Mouse (Mus musculus) hindbrain, embryonic 12.5 days (tissue): ENCODE data around the gene Eya3. TPM values are rescaled to one million over a fixed set of nuclear protein-coding genes. Genes with fewer than 3 reads are reported as not detected.
"Not testable (repeated sequence)": the region's sequence is repeated elsewhere in the genome, so short reads cannot be mapped to it uniquely, and the experiment has no call there.

Experiments
- ATAC-seq: fragments of 200-750 bp; cut with Nextera tagmentation; 2 replicates; pipeline ENCODE4 v1.8.0; 2017; ENCODE audit warnings: moderate TSS enrichment; ENCODE audit not compliant: low FRiP score
- H3K27ac ChIP-seq: fragments of 300-500 bp; sonication (generic); 2 replicates; pipeline ENCODE4 v1.5.1; 2016; ENCODE audit warnings: mild to moderate bottlenecking
- H3K27me3 ChIP-seq: fragments of 300-500 bp; sonication (generic); 2 replicates; pipeline ENCODE4 v1.6.1; 2016; ENCODE audit warnings: mild to moderate bottlenecking
- H3K36me3 ChIP-seq: fragments of 300-500 bp; sonication (generic); 2 replicates; pipeline ENCODE4 v1.6.1; 2016; ENCODE audit warnings: mild to moderate bottlenecking
- H3K4me1 ChIP-seq: fragments of 300-500 bp; sonication (generic); 2 replicates; pipeline ENCODE4 v1.6.1; 2016
- H3K4me2 ChIP-seq: fragments of 300-500 bp; sonication (generic); replicated peaks from 2 replicates; pipeline ENCODE4 v1.6.1; 2016; ENCODE audit warnings: mild to moderate bottlenecking
- H3K4me3 ChIP-seq: fragments of 300-500 bp; sonication (generic); 2 replicates; pipeline ENCODE4 v1.5.1; 2016; ENCODE audit warnings: mild to moderate bottlenecking
- H3K9ac ChIP-seq: fragments of 300-500 bp; sonication (generic); 2 replicates; pipeline ENCODE4 v1.6.1; 2016; ENCODE audit warnings: mild to moderate bottlenecking, moderate library complexity
- H3K9me3 ChIP-seq: fragments of 300-500 bp; sonication (generic); replicated peaks from 2 replicates; pipeline ENCODE4 v1.6.1; 2016; ENCODE audit warnings: mild to moderate bottlenecking
- WGBS: fragments of 180-500 bp; shearing (Covaris S2); methylation state at CpG from one replicate; pipeline ENCODE4 v1.1.7; 2016; 5-methylcytosine and 5-hydroxymethylcytosine counted together
- polyA plus RNA-seq: library from polyadenylated mRNA; unstranded; fragments of >200 nt; fragmentation: Nextera tagmentation; extraction: Ambion mirVana; gene quantifications from 2 replicates; pipeline ENCODE4 v1.2.1, GENCODE M21; 2016

The Eya3 gene
- polyA plus RNA-seq, 1 experiment from 2014 or later: 29.0 TPM

GRCm38 (mm10) chr4:132749258-132749982 lies 110.6 kb downstream of the Eya3 start:
- WGBS: 85% methylated on average over 6 of the region's 6 CpGs
- ATAC-seq: no peak
- Histone ChIP-seq H3K4me1 (no peaks in the 10 kb centered on the region), H3K27ac (no peak overlapping the region), H3K9ac (no peak overlapping the region), H3K4me3 (no peak overlapping the region), H3K4me2 (no peak overlapping the region), H3K9me3 (no peaks in the 10 kb centered on the region), H3K36me3 (no peaks in the 10 kb centered on the region), H3K27me3 (no peaks in the 10 kb centered on the region)

- H3K27me3 ChIP-seq: peaks cover 19% of the 10 kb centered on the region
- no peak overlapping the region for H3K4me3 ChIP-seq
- H3K4me2 ChIP-seq: no peak overlapping the region
- no peaks in the 10 kb centered on the region for H3K36me3 ChIP-seq
- WGBS: 73% methylated on average over 6 of the region's 6 CpGs
- H3K9me3 ChIP-seq: no peaks in the 10 kb centered on the region
- H3K27ac ChIP-seq: no peak overlapping the region
- no peak for ATAC-seq
- H3K9ac ChIP-seq: no peak overlapping the region
- H3K4me1 ChIP-seq: peaks cover 5% of the 10 kb centered on the region; the same call in 1 of the 2 replicates
Observed at GRCm38 (mm10) chr4:132752992-132753391, 114.2 kb downstream of the Eya3 start.

DNA sequence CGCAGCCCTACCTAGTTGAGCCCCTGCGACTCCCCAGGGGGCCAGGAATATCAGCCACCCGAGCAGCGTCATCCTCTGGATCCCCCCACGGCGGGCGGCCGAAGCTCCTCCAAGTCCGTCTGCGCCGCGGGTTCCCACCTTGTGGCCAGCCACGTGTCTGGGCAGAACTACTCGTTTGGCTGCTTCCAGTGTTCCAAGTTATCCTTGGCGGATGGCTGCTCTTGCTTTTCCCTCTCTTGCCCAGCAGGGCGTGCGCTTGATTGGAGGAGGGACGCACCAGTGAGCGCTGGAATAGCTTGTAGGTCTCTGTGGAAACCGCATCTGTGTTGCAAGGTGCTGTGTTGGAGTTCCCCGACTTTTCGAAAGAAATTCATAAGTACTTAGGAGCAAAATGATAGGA lies 118.2 kb downstream of the Eya3 start, which contains the start of gene Smpdl3b:
Smpdl3b (minus strand) TSS at position 279 of the 400 bp plus-strand sequence.
- Histone ChIP-seq H3K9ac (peak within 1 kb of the TSS; percentile 40; the same call in 1 of the 2 replicates), H3K4me2 (peak within 1 kb of the TSS; percentile 67), H3K27me3 (peaks cover 21% of the 10 kb centered on the region), H3K4me1 (peaks cover 5% of the 10 kb centered on the region; the same call in 1 of the 2 replicates), H3K27ac (no peak within 1 kb of the TSS), H3K4me3 (peak within 1 kb of the TSS; percentile 36), H3K36me3 (no peaks in the 10 kb centered on the region), H3K9me3 (no peaks in the 10 kb centered on the region)
- peak; percentile 52; the same call in 1 of the 2 replicates for ATAC-seq
- 1% methylated on average over 20 of the region's 22 CpGs for WGBS

DNA sequence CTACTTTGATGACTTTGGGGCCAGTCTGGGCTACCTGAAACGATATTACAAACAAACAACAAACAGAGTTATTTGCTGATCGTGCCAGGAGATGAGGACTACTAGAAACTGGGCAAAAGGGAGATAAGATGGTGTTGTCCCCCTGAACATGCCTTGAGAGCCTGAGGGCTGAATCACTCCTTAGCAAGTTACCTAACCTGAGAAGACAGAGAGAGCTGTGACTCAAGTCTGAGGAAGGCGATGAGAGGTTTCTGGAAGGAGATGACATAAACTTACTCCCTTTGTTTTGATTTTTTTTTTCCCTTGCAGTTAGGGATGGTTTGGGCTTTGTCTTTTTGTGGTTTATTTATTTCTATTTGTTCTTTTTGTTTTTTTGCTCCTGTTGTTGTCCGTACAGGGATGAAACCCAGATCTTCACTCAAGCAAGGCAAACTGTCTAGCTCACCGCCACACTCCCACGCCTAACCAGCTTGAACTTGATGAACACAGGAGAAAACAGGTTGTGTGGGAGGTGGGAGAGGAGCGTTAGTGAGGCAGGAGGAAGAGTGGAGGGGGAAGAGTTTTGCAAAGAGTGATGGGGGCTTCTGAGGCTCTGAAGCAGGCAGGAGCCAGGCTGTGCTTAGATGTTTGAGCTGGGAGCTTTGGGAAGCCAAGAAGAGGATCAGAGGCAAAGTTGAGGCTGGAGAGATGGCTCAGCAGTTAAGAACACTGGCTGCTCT lies 119.0 kb downstream of the Eya3 start:
- no peaks in the 10 kb centered on the region for H3K36me3 ChIP-seq
- no peak overlapping the region for H3K9ac ChIP-seq
- H3K4me1 ChIP-seq: peaks cover 5% of the 10 kb centered on the region; the same call in 1 of the 2 replicates
- no peak overlapping the region for H3K4me3 ChIP-seq
- no peak overlapping the region for H3K27ac ChIP-seq
- H3K27me3 ChIP-seq: peaks cover 21% of the 10 kb centered on the region
- no peaks in the 10 kb centered on the region for H3K9me3 ChIP-seq
- 91% methylated on average over 7 of the region's 7 CpGs for WGBS
- H3K4me2 ChIP-seq: no peak overlapping the region; the same call in 1 of the 2 replicates
- ATAC-seq: no peak

DNA sequence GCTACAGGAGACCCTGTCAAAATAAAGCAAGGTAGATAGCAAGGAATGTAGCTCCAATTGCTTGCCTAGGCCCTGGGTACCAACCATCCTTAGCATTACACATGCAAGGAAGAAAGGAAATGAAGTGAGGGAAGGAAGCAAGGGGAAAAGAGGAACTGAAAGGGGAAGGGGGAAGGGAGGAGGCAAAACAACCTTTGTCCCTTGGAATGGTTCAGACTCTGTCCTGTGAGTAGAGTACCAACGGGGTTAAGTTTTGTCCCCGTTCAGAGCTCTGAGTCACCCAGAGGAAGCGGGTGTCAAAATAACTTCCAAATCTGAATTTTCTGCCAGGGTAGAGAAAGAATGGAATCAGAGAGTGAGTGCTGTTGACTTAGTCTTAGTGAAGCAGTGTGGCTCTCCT lies 121.5 kb downstream of the Eya3 start:
- ATAC-seq: no peak
- no peak overlapping the region for H3K4me3 ChIP-seq

GRCm38 (mm10) chr4:132762602-132763001 lies 123.8 kb downstream of the Eya3 start:
- H3K4me3 ChIP-seq: no peak overlapping the region
- no peak overlapping the region for H3K27ac ChIP-seq
- peaks cover 6% of the 10 kb centered on the region for H3K27me3 ChIP-seq
- H3K9me3 ChIP-seq: no peaks in the 10 kb centered on the region
- no peak for ATAC-seq
- WGBS: 76% methylated on average over 6 of the region's 6 CpGs
- H3K4me1 ChIP-seq: no peaks in the 10 kb centered on the region
- no peak overlapping the region for H3K9ac ChIP-seq
- H3K36me3 ChIP-seq: no peaks in the 10 kb centered on the region
- H3K4me2 ChIP-seq: no peak overlapping the region

More for the DNA sequence above, 121.5 kb downstream of the Eya3 start:
- peaks cover 21% of the 10 kb centered on the region for H3K27me3 ChIP-seq
- H3K4me1 ChIP-seq: peaks cover 5% of the 10 kb centered on the region; the same call in 1 of the 2 replicates
- H3K4me2 ChIP-seq: no peak overlapping the region
- H3K9me3 ChIP-seq: no peaks in the 10 kb centered on the region
- 86% methylated on average over 3 of the region's 3 CpGs for WGBS
- H3K36me3 ChIP-seq: no peaks in the 10 kb centered on the region
- no peak overlapping the region for H3K9ac ChIP-seq
- no peak overlapping the region for H3K27ac ChIP-seq

DNA sequence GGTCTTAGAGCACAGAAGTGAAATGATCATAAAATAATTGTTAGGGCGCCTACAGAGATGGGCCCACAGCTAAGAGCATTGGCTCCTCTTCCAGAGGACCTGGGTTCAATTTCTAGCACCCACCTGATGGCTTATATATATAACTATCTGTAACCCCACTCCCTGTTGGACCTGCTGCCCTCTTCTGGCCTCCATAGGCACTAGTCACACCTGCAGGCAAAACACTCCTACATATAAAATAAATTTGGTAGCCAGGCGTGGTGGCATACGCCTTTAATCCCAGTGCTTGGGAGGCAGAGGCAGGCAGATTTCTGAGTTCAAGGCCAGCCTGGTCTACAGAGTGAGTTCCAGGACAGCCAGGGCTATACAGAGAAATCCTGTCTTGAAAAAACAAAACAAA lies 124.3 kb downstream of the Eya3 start:
- not testable (repeated sequence) for H3K9me3 ChIP-seq, H3K27me3 ChIP-seq, H3K27ac ChIP-seq, ATAC-seq, H3K4me1 ChIP-seq, H3K36me3 ChIP-seq, H3K4me2 ChIP-seq, H3K4me3 ChIP-seq, H3K9ac ChIP-seq
- WGBS: 89% methylated on average over 3 of the region's 3 CpGs

DNA sequence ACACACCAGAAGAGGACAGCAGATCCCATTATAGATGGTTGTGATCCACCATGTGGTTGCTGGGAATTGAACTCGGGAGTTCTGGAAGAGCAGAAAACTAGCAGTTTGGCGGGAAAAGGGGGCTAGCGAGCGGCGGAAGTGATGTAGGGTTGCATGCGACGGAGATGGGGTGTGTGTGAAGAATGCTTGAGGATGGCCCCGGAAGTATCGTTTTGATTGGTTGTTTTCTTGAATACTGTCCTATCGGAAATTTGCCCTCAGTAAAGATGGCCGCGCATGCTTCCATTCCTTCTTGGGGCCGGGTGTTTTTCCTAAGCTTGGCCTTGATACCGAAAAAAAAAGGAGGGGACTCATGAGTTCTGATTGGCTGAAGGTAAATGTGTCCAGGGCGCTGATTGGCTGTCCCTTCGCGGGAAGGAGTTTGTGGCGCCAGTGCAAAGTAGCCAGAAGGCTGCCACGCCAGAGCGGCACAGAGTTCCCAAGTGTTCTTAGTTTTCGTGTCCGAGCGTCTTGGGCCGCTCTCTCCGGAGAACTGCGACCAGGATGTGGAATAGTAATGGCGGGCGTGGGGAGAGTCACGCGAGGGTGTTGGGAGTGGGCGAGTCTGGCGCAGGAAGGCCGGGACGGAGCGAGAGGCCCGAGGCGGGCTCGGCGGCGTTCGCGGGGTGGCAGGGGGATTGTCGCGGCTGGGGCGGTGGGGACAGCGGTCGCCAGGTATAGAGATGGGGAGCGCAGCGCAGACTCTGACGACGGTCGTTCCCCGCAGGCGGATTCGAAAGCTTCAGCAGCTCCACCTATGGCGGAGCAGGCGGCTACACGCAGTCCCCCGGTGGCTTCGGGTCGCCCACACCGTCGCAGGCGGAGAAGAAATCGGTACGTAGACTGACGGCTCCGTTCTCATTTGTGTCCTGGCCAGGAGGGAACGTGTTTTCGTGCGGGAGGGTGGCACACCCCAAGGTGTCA lies 129.4 kb downstream of the Eya3 start, which contains the start of gene Rpa2:
Rpa2 (plus strand) TSS at position 419 of the 963 bp plus-strand sequence.
- peaks cover 12% of the 10 kb centered on the region for H3K4me1 ChIP-seq
- H3K4me2 ChIP-seq: peak within 1 kb of the TSS; percentile 92
- under 1% methylated on average over 71 of the region's 71 CpGs for WGBS
- peaks cover 27% of the 10 kb centered on the region for H3K36me3 ChIP-seq
- peak within 1 kb of the TSS; percentile 87 for H3K4me3 ChIP-seq
- peak within 1 kb of the TSS; percentile 48; the same call in 1 of the 2 replicates for H3K27ac ChIP-seq
- H3K27me3 ChIP-seq: no peaks in the 10 kb centered on the region
- H3K9me3 ChIP-seq: no peaks in the 10 kb centered on the region
- peak within 1 kb of the TSS; percentile 68 for H3K9ac ChIP-seq
- ATAC-seq: peak; percentile 97

- Histone ChIP-seq H3K36me3 (peaks cover 60% of the 10 kb centered on the region), H3K9ac (no peak overlapping the region), H3K4me2 (no peak overlapping the region), H3K27ac (no peak overlapping the region), H3K4me1 (peaks cover 12% of the 10 kb centered on the region), H3K4me3 (no peak overlapping the region), H3K27me3 (no peaks in the 10 kb centered on the region), H3K9me3 (no peaks in the 10 kb centered on the region)
- ATAC-seq: no peak
- 93% methylated on average over 9 of the region's 9 CpGs for WGBS
Observed at GRCm38 (mm10) chr4:132771776-132772175, 133.0 kb downstream of the Eya3 start.
